Mouse (Mus musculus): Measurements from ENCODE around the gene Igsf21.

Igsf21 gene

GRCm38 (mm10) chr4:140235361-140236153 is 11.0 kb downstream of the Igsf21 start:
- no peak for DNase-seq

- DNase-seq = no peak
Observed at GRCm38 (mm10) chr4:140234412-140235205, 12.0 kb downstream of the Igsf21 start.

GRCm38 (mm10) chr4:140227837-140228236 is 18.7 kb downstream of the Igsf21 start:
- no peak for DNase-seq

GRCm38 (mm10) chr4:140225204-140225603 is 21.4 kb downstream of the Igsf21 start:
- peak; percentile 44 for DNase-seq

- DNase-seq = no peak
Observed at GRCm38 (mm10) chr4:140224451-140224850, 22.1 kb downstream of the Igsf21 start.

- DNase-seq = peak; percentile 12
Observed at GRCm38 (mm10) chr4:140223067-140223466, 23.5 kb downstream of the Igsf21 start.

GRCm38 (mm10) chr4:140220326-140221093 is 26.1 kb downstream of the Igsf21 start:
- DNase-seq = peak; percentile 7

- DNase-seq = no peak
Observed at GRCm38 (mm10) chr4:140218853-140219852, 27.4 kb downstream of the Igsf21 start.

- DNase-seq = no peak
Observed at GRCm38 (mm10) chr4:140218384-140218783, 28.2 kb downstream of the Igsf21 start.

- DNase-seq = no peak
Observed at GRCm38 (mm10) chr4:140217934-140218333, 28.6 kb downstream of the Igsf21 start.

- no peak for DNase-seq
Observed at GRCm38 (mm10) chr4:140216096-140216495, 30.5 kb downstream of the Igsf21 start.

GRCm38 (mm10) chr4:140215205-140215604 is 31.4 kb downstream of the Igsf21 start:
- DNase-seq = no peak

GRCm38 (mm10) chr4:140214406-140214805 is 32.2 kb downstream of the Igsf21 start:
- DNase-seq = no peak

- no peak for DNase-seq
Observed at GRCm38 (mm10) chr4:140210129-140210890, 36.3 kb downstream of the Igsf21 start.

- DNase-seq = no peak
Observed at GRCm38 (mm10) chr4:140205811-140206231, 40.8 kb downstream of the Igsf21 start.

- no peak for DNase-seq
Observed at GRCm38 (mm10) chr4:140204775-140205174, 41.8 kb downstream of the Igsf21 start.

- DNase-seq = peak; percentile 71
Observed at GRCm38 (mm10) chr4:140203696-140204272, 42.8 kb downstream of the Igsf21 start.

- no peak for DNase-seq
Observed at GRCm38 (mm10) chr4:140202196-140202595, 44.4 kb downstream of the Igsf21 start.

GRCm38 (mm10) chr4:140200296-140200695 is 46.3 kb downstream of the Igsf21 start:
- no peak for DNase-seq

GRCm38 (mm10) chr4:140196717-140197116 is 49.9 kb downstream of the Igsf21 start:
- DNase-seq = no peak

All from kidney, adult 9 months (tissue).